Mouse (Mus musculus): ENCODE results near the gene Tbc1d25. TPM values are rescaled to one million over a fixed set of nuclear protein-coding genes. Genes with fewer than 3 reads are reported as not detected.

Tbc1d25 gene
- total RNA-seq, 2 experiments from 2014 or later, result 18.1 to 19.9 TPM

DNA sequence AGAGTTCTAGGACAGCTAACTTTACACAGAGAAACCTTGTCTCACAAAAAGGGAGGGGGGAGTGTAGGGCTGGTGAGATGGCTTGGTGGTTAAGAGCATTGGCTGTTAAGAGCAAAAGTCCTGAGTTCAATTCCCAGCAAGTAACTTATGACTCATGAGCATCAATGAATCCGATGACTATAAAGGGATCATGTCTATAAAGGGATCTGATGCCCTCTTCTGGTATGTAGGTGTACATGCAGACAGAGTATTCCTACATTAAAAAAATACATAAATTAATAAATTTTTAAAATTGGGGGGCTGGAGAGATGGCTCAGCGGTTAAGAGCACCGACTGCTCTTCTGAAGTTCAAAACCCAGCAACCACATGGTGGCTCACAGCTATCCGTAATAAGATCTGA lies 60.7 kb downstream of the Tbc1d25 start:
- DNase-seq, result no peak
- intact Hi-C loops (cut with DNase I), result no loop called here

GRCm38 (mm10) chrX:8105019-8105418 lies 71.0 kb downstream of the Tbc1d25 start:
- intact Hi-C loops (cut with DNase I), result no loop called here
- no peak for DNase-seq

Other genes starting within 250 kb of the Tbc1d25 start
- not detected for gene Eras, start 247.6 kb downstream of the Tbc1d25 start, total RNA-seq (2021)
- 10 to 100 TPM; 62.5 to 71.4 TPM for gene Hdac6, start 228.3 kb downstream of the Tbc1d25 start, total RNA-seq (2021)
- not detected for gene Gata1, start 198.1 kb downstream of the Tbc1d25 start, total RNA-seq (2021)
- gene Glod5, start 157.7 kb downstream of the Tbc1d25 start, total RNA-seq (2021), result not detected
- 10 to 100 TPM; 35.0 to 36.7 TPM for gene Suv39h1, start 101.4 kb downstream of the Tbc1d25 start, total RNA-seq (2021)
- under 1 TPM; 0.42 to 0.94 TPM for gene Was, start 85.7 kb downstream of the Tbc1d25 start, total RNA-seq (2021)
- 100 to 1,000 TPM; 214 to 224 TPM for gene Wdr13, start 43.3 kb downstream of the Tbc1d25 start, total RNA-seq (2021)
- gene Rbm3, start 30.3 kb downstream of the Tbc1d25 start, total RNA-seq (2021), result 100 to 1,000 TPM; 346 to 406 TPM
- gene Ebp, start 17.3 kb upstream of the Tbc1d25 start, total RNA-seq (2021), result 10 to 100 TPM; 19.9 to 25.5 TPM
- gene Porcn, start 30.3 kb upstream of the Tbc1d25 start, total RNA-seq (2021), result 10 to 100 TPM; 43.4 to 49.5 TPM
- gene Ftsj1, start 76.2 kb upstream of the Tbc1d25 start, total RNA-seq (2021), result 10 to 100 TPM; 25.9 to 28.9 TPM
- gene Slc38a5, start 95.0 kb upstream of the Tbc1d25 start, total RNA-seq (2021), result 10 to 100 TPM; 31.4 to 34.9 TPM
- not detected for gene Ssxb10, start 151.2 kb upstream of the Tbc1d25 start, total RNA-seq (2021)
- not detected for gene Ssxb9, start 190.8 kb upstream of the Tbc1d25 start, total RNA-seq (2021)
- not detected for gene Ssxb1, start 237.1 kb upstream of the Tbc1d25 start, total RNA-seq (2021)

Measured in left cerebral cortex, postnatal 4 days (tissue).